ENCODE assay signal across 10 mouse cellular contexts in genomic region chr9:61558621-61559020, GRCm38 (mm10).
A peak's percentile ranks its signal among the peaks of the same experiment; 100 is the strongest.
DNase-seq lines count a peak whose midpoint lies in the region; ATAC-seq lines count a peak whose summit lies in the region.
"Had no signal": no experiment of that assay in that cellular context is flagged by ENCODE, and none has a peak within 500 bp of the region (broad histone marks: within the 10 kb centered on the region; RNA-seq: fewer than 3 reads in every experiment).

No protein-coding gene starts in this region.

- no peak for DNase-seq in frontal cortex, postnatal 25 days (ENCODE audit: low spot score in 2 of 2)
- peak; percentile 14 for DNase-seq in urinary bladder, postnatal 14 days (ENCODE audit: low spot score)
- DNase-seq in urinary bladder, postnatal 25 days (ENCODE audit: low spot score) = no peak
- DNase-seq in heart, postnatal 4 days = peak; percentile 63
- DNase-seq in thymus, postnatal 25 days = no peak
- DNase-seq in embryo, embryonic 11 days = no peak
- DNase-seq: adrenal gland, adult 8-10 months; kidney, adult 9 months had no signal

- ATAC-seq in frontal cortex, adult (ENCODE audit: low TSS enrichment) = peak; percentile 35; the same call in 1 of the 2 replicates
- ATAC-seq in CD4-positive, CD25-positive, alpha-beta regulatory T cell, adult 4 months = no peak

Comparison
In these comparisons a context has a peak if more than half of its experiments do, and no peak if none do; other contexts are left out.
1. DNase-seq: peak in urinary bladder, postnatal 14 days (single experiment) and heart, postnatal 4 days (single experiment); none in frontal cortex, postnatal 25 days (0 of 2), urinary bladder, postnatal 25 days (single experiment), thymus, postnatal 25 days (single experiment) and embryo, embryonic 11 days (single experiment).